Mouse (Mus musculus) cortical plate, adult 2 months (tissue): ENCODE results near the gene Scube1.

Experiments used
- CTCF ChIP-seq: fragments of 200-500 bp; IDR thresholded peaks from 2 replicates; pipeline ENCODE4 v1.5.1; 2011; ENCODE audit warnings: mild to moderate bottlenecking, control low read depth, low read length; ENCODE audit not compliant: insufficient read depth; ENCODE audit errors: extremely low read depth
- POLR2A ChIP-seq: fragments of 200-500 bp; IDR thresholded peaks from 2 replicates; pipeline ENCODE4 v1.6.1; 2011; ENCODE audit warnings: mild to moderate bottlenecking, low read length, control low read depth; ENCODE audit not compliant: insufficient read depth; ENCODE audit errors: extremely low read depth

DNA sequence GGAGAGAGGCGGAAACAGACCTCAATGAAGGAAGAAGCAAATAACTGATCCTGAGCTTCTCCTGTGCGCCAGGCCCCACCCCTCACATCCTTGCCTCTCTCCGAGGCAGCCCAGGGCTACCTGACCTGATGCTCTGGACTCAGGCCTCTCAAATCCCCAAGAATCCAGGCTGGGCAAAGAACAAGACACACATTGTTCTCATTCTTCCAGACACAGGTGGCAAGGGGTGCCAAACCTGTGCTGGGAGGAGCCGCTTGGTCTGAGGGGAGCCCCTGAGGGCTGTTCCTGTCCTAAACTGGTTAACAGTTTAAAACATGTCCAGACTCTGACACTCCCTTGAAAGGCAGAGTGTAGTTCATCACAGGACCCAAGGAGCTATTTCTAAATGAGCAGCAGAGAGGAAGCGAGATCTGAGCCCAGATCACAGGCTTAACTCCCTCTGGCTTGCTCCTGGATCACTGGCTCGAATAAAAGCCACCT is 140.0 kb downstream of the Scube1 start:
- TF ChIP-seq CTCF, result no peak
- no peak for TF ChIP-seq POLR2A
